Mouse (Mus musculus) E14TG2a.4 (cell line): ENCODE results near the gene Ceacam10.

Source experiments
- CTCF ChIP-seq: conservative IDR thresholded peaks from 2 replicates; pipeline ENCODE4 v1.5.1; 2014; ENCODE audit warnings: low read length
- NANOG ChIP-seq: IDR thresholded peaks from 2 replicates; pipeline ENCODE4 v1.6.1; 2014; ENCODE audit warnings: borderline replicate concordance, low read length, mixed read lengths
- POU5F1 ChIP-seq: IDR thresholded peaks from 2 replicates; pipeline ENCODE4 v1.6.1; 2014; ENCODE audit warnings: low read length, borderline replicate concordance

GRCm38 (mm10) chr7:24753476-24753875, 23.5 kb upstream of the Ceacam10 start:
- TF ChIP-seq CTCF (no peak), POU5F1 (no peak), NANOG (no peak)
